Mouse (Mus musculus) erythroblast, adult 5-6 weeks (primary cell): ENCODE data around the gene Dclre1a. TPM values are rescaled to one million over a fixed set of nuclear protein-coding genes. Genes with fewer than 3 reads are reported as not detected.

ENCODE experiments used
- ATAC-seq: replicated peaks from 2 replicates; pipeline ENCODE4 v1.8.0; 2016; ENCODE audit warnings: moderate number of reproducible peaks, mild to moderate bottlenecking, moderate TSS enrichment, inconsistent platforms; ENCODE audit not compliant: poor library complexity, low FRiP score, severe bottlenecking
- total RNA-seq, 2 experiments: library from RNA; stranded (forward) in 1 of 2; stranded (reverse) in 1 of 2; fragments of 150-400 nt in 1 of 2; fragments of 200-764, 138-1000 nt in 1 of 2; gene quantifications; 2 replicates each; pipeline versions ENCODE4 v1.2.3 to v1.2.4; 2015 to 2017; ENCODE audit warnings: low replicate concordance in 2 of 2

The Dclre1a gene
- total RNA-seq, 2 experiments from 2014 or later = 16.2 to 27.3 TPM

- ATAC-seq = no peak
Measured at GRCm38 (mm10) chr19:56486926-56487325, 61.1 kb downstream of the Dclre1a start.

- no peak for ATAC-seq
Measured at GRCm38 (mm10) chr19:56485376-56486271, 62.4 kb downstream of the Dclre1a start.

DNA sequence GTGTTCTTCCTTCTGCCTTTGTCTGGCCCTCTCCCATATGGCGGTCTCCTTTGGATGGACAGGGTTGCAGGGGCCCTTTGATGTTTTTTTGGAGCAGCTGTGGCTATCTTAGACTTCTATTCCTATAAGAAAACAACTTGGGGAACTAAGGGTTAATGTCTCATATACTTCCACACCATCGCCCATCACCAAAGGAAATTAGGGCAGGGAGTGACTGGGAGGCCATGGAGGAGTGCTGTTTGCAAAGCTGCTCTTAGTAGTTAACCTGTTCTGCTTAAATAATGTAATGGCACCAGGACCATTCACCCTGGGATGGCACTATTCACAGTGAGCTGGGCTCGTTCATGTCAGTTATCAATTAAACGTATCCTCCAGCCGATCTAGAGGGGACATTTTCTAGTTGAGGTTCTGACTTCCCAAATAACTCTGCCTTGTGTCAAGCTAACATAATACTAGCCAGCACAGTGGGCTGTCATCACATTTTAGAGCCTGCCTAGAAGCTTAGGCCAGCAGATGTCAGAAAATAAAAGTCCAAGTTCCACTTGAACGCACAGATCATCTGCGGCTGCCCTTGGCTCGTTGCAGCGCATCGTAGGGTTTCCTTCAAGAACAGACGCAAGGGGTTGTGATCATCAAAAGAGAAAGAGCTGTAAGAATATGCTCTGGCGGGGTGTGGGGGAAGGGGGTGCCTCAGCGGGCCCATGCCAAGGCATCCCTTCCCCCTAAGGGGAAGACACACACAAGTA, 63.2 kb downstream of the Dclre1a start:
- no peak for ATAC-seq

Other genes starting within 250 kb of the Dclre1a start
- not detected in 2 replicates for gene Nrap, start 158.2 kb downstream of the Dclre1a start, total RNA-seq (2015; ENCODE audit: low replicate concordance)
- 0.51 TPM in 1 of 2 replicates, not detected in the other for gene Nrap, start 158.2 kb downstream of the Dclre1a start, total RNA-seq (2017; ENCODE audit: low replicate concordance)
- 14.8 and 17.6 TPM in 2 replicates for gene Casp7, start 151.1 kb downstream of the Dclre1a start, total RNA-seq (2015; ENCODE audit: low replicate concordance)
- 15.0 and 17.6 TPM in 2 replicates for gene Casp7, start 151.1 kb downstream of the Dclre1a start, total RNA-seq (2017; ENCODE audit: low replicate concordance)
- gene Plekhs1, start 86.6 kb downstream of the Dclre1a start, total RNA-seq (2015; ENCODE audit: low replicate concordance) = not detected in 2 replicates
- gene Plekhs1, start 86.6 kb downstream of the Dclre1a start, total RNA-seq (2017; ENCODE audit: low replicate concordance) = 0.28 TPM in 1 of 2 replicates, not detected in the other
- gene Nhlrc2, start within 50 bp of the Dclre1a start, total RNA-seq (2015; ENCODE audit: low replicate concordance) = 3.8 and 5.9 TPM in 2 replicates
- 6.1 and 8.2 TPM in 2 replicates for gene Nhlrc2, start within 50 bp of the Dclre1a start, total RNA-seq (2017; ENCODE audit: low replicate concordance)
- gene Adrb1, start 174.0 kb upstream of the Dclre1a start, total RNA-seq (2015; ENCODE audit: low replicate concordance) = not detected in 2 replicates
- gene Adrb1, start 174.0 kb upstream of the Dclre1a start, total RNA-seq (2017; ENCODE audit: low replicate concordance) = not detected in 2 replicates